17 mouse cellular contexts compared by ENCODE assay signal in the genomic region with DNA sequence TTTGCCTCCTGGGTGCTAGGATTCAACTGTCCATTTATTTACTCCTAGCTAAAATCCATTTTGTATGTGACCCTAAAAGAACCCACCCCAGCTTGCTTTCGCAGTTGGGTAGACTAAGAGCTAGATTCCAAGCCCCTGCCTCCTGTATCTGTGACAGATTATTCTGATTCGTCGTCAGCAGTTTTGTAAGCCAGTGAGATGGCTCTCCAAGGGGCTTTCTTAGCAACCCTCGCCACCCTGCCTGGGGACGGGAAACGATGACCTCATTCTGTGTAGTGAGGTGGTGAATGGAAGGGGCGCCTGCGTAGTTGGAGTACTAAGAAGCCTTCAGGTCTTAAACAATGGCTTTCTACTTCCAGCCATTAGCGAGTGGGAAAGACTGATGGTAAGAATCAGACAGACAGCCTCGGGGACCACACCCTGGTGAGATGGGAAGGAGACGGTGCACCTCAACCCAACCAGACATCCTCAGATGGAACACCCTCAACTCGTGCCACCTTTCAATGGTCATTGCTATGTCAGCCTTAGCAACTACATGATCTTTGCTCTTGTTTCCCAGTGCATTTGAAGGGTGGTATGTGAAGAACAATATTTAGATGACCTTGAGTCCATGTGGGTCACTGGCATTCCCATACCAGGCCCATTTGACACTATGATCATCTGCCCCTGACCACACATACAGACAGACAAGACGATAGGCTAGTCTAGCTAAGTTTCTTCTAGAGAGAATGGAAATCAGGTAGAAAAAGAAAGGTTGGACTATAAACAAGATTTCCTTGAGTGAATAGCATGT.
"Had no signal": no experiment of that assay in that cellular context is flagged by ENCODE, and none has a peak within 500 bp of the region (broad histone marks: within the 10 kb centered on the region; RNA-seq: fewer than 3 reads in every experiment).

No protein-coding gene starts in this region.

- ATAC-seq: liver, postnatal 0 days; midbrain, embryonic 15.5 days had no signal

- H3K4me1 ChIP-seq: liver, embryonic 13.5 days had no signal

- H3K27ac ChIP-seq: limb, embryonic 12.5 days; liver, embryonic 13.5 days; macrophage; midbrain, embryonic 15.5 days; neural tube, embryonic 12.5 days had no signal

- H3K36me3 ChIP-seq: limb, embryonic 12.5 days; liver, embryonic 13.5 days; lung, embryonic 15.5 days; midbrain, embryonic 15.5 days; neural tube, embryonic 12.5 days had no signal

- H3K9me3 ChIP-seq: limb, embryonic 12.5 days; liver, embryonic 13.5 days; lung, embryonic 15.5 days; midbrain, embryonic 15.5 days had no signal

- H3K4me3 ChIP-seq: limb, embryonic 12.5 days; liver, embryonic 13.5 days; lung, embryonic 15.5 days; megakaryocyte, embryonic 14.5 days; midbrain, embryonic 15.5 days; neural tube, embryonic 12.5 days had no signal

- H3K9ac ChIP-seq: limb, embryonic 12.5 days; liver, embryonic 13.5 days; liver, postnatal 0 days; lung, embryonic 15.5 days; midbrain, embryonic 15.5 days; neural tube, embryonic 12.5 days had no signal

- H3K4me2 ChIP-seq: limb, embryonic 12.5 days; liver, embryonic 13.5 days; lung, embryonic 15.5 days; midbrain, embryonic 11.5 days; midbrain, embryonic 15.5 days; neural tube, embryonic 12.5 days had no signal

- H3K27me3 ChIP-seq: limb, embryonic 12.5 days; liver, embryonic 13.5 days; lung, embryonic 15.5 days; megakaryocyte, embryonic 14.5 days; midbrain, embryonic 15.5 days; neural tube, embryonic 12.5 days had no signal

- DNase-seq: kidney, postnatal 36 days; layer of hippocampus, adult 9-11 months; layer of hippocampus, postnatal 36 days; liver; liver, embryonic 13.5 days; liver, postnatal 0 days; lung, postnatal 14 days; spleen, adult 18-20 months; thymus, adult 2 months; thymus, postnatal 25 days had no signal
